Mouse (Mus musculus): Measurements from ENCODE around the gene Zdhhc22.

The Zdhhc22 gene

GRCm38 (mm10) chr12:86945126-86945525 lies 45.1 kb downstream of the Zdhhc22 start:
- DNase-seq (ENCODE audit: low read depth, low spot score) = peak; percentile 88
- H3K27me3 ChIP-seq (ENCODE audit: control insufficient read depth, insufficient read depth, low read length, poor library complexity, severe bottlenecking) = no peaks in the 10 kb centered on the region
- no peaks in the 10 kb centered on the region for H3K36me3 ChIP-seq (ENCODE audit: control insufficient read depth, insufficient read depth, low read length, poor library complexity, severe bottlenecking)

GRCm38 (mm10) chr12:86943421-86943820 lies 46.8 kb downstream of the Zdhhc22 start:
- Histone ChIP-seq H3K27me3 (ENCODE audit: control insufficient read depth, insufficient read depth, low read length, poor library complexity, severe bottlenecking) (no peaks in the 10 kb centered on the region), H3K36me3 (ENCODE audit: control insufficient read depth, insufficient read depth, low read length, poor library complexity, severe bottlenecking) (no peaks in the 10 kb centered on the region)
- no peak for DNase-seq (ENCODE audit: low read depth, low spot score)

- Histone ChIP-seq H3K36me3 (ENCODE audit: control insufficient read depth, insufficient read depth, low read length, poor library complexity, severe bottlenecking) (no peaks in the 10 kb centered on the region), H3K27me3 (ENCODE audit: control insufficient read depth, insufficient read depth, low read length, poor library complexity, severe bottlenecking) (no peaks in the 10 kb centered on the region)
- DNase-seq (ENCODE audit: low read depth, low spot score) = peak; percentile 57
These were observed 48.3 kb downstream of the Zdhhc22 start for GRCm38 (mm10) chr12:86941734-86942486.

GRCm38 (mm10) chr12:86941173-86941572 lies 49.1 kb downstream of the Zdhhc22 start:
- DNase-seq (ENCODE audit: low read depth, low spot score) = peak; percentile 17
- no peaks in the 10 kb centered on the region for H3K27me3 ChIP-seq (ENCODE audit: control insufficient read depth, insufficient read depth, low read length, poor library complexity, severe bottlenecking)
- no peaks in the 10 kb centered on the region for H3K36me3 ChIP-seq (ENCODE audit: control insufficient read depth, insufficient read depth, low read length, poor library complexity, severe bottlenecking)

- Histone ChIP-seq H3K27me3 (ENCODE audit: control insufficient read depth, insufficient read depth, low read length, poor library complexity, severe bottlenecking) (no peaks in the 10 kb centered on the region), H3K36me3 (ENCODE audit: control insufficient read depth, insufficient read depth, low read length, poor library complexity, severe bottlenecking) (no peaks in the 10 kb centered on the region)
- no peak for DNase-seq (ENCODE audit: low read depth, low spot score)
These were observed 51.7 kb downstream of the Zdhhc22 start for GRCm38 (mm10) chr12:86938571-86938970.

- H3K27me3 ChIP-seq (ENCODE audit: control insufficient read depth, insufficient read depth, low read length, poor library complexity, severe bottlenecking) = no peaks in the 10 kb centered on the region
- no peak for DNase-seq (ENCODE audit: low read depth, low spot score)
- H3K36me3 ChIP-seq (ENCODE audit: control insufficient read depth, insufficient read depth, low read length, poor library complexity, severe bottlenecking) = no peaks in the 10 kb centered on the region
These were observed 53.5 kb downstream of the Zdhhc22 start for GRCm38 (mm10) chr12:86936587-86937343.

GRCm38 (mm10) chr12:86935692-86936282 lies 54.4 kb downstream of the Zdhhc22 start:
- no peak for DNase-seq (ENCODE audit: low read depth, low spot score)
- no peaks in the 10 kb centered on the region for H3K36me3 ChIP-seq (ENCODE audit: control insufficient read depth, insufficient read depth, low read length, poor library complexity, severe bottlenecking)
- no peaks in the 10 kb centered on the region for H3K27me3 ChIP-seq (ENCODE audit: control insufficient read depth, insufficient read depth, low read length, poor library complexity, severe bottlenecking)

GRCm38 (mm10) chr12:86934748-86935147 lies 55.5 kb downstream of the Zdhhc22 start:
- H3K36me3 ChIP-seq (ENCODE audit: control insufficient read depth, insufficient read depth, low read length, poor library complexity, severe bottlenecking) = no peaks in the 10 kb centered on the region
- H3K27me3 ChIP-seq (ENCODE audit: control insufficient read depth, insufficient read depth, low read length, poor library complexity, severe bottlenecking) = no peaks in the 10 kb centered on the region
- no peak for DNase-seq (ENCODE audit: low read depth, low spot score)

GRCm38 (mm10) chr12:86932575-86932952 lies 57.7 kb downstream of the Zdhhc22 start:
- Histone ChIP-seq H3K27me3 (ENCODE audit: control insufficient read depth, insufficient read depth, low read length, poor library complexity, severe bottlenecking) (no peaks in the 10 kb centered on the region), H3K36me3 (ENCODE audit: control insufficient read depth, insufficient read depth, low read length, poor library complexity, severe bottlenecking) (no peaks in the 10 kb centered on the region)
- no peak for DNase-seq (ENCODE audit: low read depth, low spot score)

- Histone ChIP-seq H3K27me3 (ENCODE audit: control insufficient read depth, insufficient read depth, low read length, poor library complexity, severe bottlenecking) (no peaks in the 10 kb centered on the region), H3K36me3 (ENCODE audit: control insufficient read depth, insufficient read depth, low read length, poor library complexity, severe bottlenecking) (no peaks in the 10 kb centered on the region)
- no peak for DNase-seq (ENCODE audit: low read depth, low spot score)
These were observed 58.2 kb downstream of the Zdhhc22 start for GRCm38 (mm10) chr12:86931919-86932574.

- DNase-seq (ENCODE audit: low read depth, low spot score) = no peak
- no peaks in the 10 kb centered on the region for H3K36me3 ChIP-seq (ENCODE audit: control insufficient read depth, insufficient read depth, low read length, poor library complexity, severe bottlenecking)
These were observed 59.1 kb downstream of the Zdhhc22 start for GRCm38 (mm10) chr12:86930934-86931729.

More at GRCm38 (mm10) chr12:86930934-86931729, 59.1 kb downstream of the Zdhhc22 start:
- no peaks in the 10 kb centered on the region for H3K27me3 ChIP-seq (ENCODE audit: control insufficient read depth, insufficient read depth, low read length, poor library complexity, severe bottlenecking)
